Mouse (Mus musculus) CH12.LX (cell line): Measurements from ENCODE around the gene Zfp324. TPM values are rescaled to one million over a fixed set of nuclear protein-coding genes. Genes with fewer than 3 reads are reported as not detected.

Experiments used
- DNase-seq: peaks from one replicate; pipeline ENCODE4 v3.0.0-alpha.2; 2013; ENCODE audit errors: extremely low read depth
- H3K27ac ChIP-seq: 2 replicates; pipeline ENCODE4 v1.5.1; 2012; ENCODE audit warnings: low read depth, mild to moderate bottlenecking, control low read depth, moderate library complexity; ENCODE audit not compliant: insufficient read depth
- H3K27me3 ChIP-seq: replicated peaks from 2 replicates; pipeline ENCODE3; 2012; ENCODE audit warnings: inconsistent platforms
- H3K36me3 ChIP-seq, 2 experiments: replicated peaks in 1 of 2; 2 replicates each; pipeline versions ENCODE3 to v1.6.1; 2012; ENCODE audit warnings: inconsistent platforms in 1 of 2, low read length in 1 of 2, mild to moderate bottlenecking in 1 of 2, mixed read lengths in 1 of 2, moderate library complexity in 1 of 2; ENCODE audit not compliant: control insufficient read depth in 1 of 2, insufficient read depth in 1 of 2
- H3K4me1 ChIP-seq, 2 experiments: 2 replicates each; pipeline ENCODE4 v1.6.1; 2012; ENCODE audit warnings: inconsistent platforms in 1 of 2, moderate library complexity in 1 of 2; ENCODE audit not compliant: insufficient read depth in 2 of 2, control insufficient read depth in 1 of 2
- H3K4me2 ChIP-seq: 2 replicates; pipeline ENCODE4 v1.6.1; 2012; ENCODE audit warnings: low read depth, mild to moderate bottlenecking, control low read depth; ENCODE audit not compliant: poor library complexity, insufficient read depth, severe bottlenecking
- H3K4me3 ChIP-seq, 3 experiments: fragments of 150-350 bp in 1 of 3; sonication (generic) in 1 of 3; replicated peaks in 1 of 3; 2 replicates each; pipeline versions ENCODE3 to v1.5.1; 2011 to 2012; ENCODE audit warnings: low read depth in 2 of 3, low read length in 2 of 3, mild to moderate bottlenecking in 2 of 3, moderate library complexity in 2 of 3, control low read depth in 1 of 3, improper control_type of control experiment in 1 of 3, inconsistent platforms in 1 of 3, mixed read lengths in 1 of 3; ENCODE audit not compliant: poor library complexity in 1 of 3
- H3K79me2 ChIP-seq: replicated peaks from 2 replicates; pipeline ENCODE4 v1.6.1; 2012; ENCODE audit warnings: mild to moderate bottlenecking, moderate library complexity; ENCODE audit not compliant: control insufficient read depth, poor library complexity, insufficient read depth, severe bottlenecking; ENCODE audit errors: extremely low read depth
- H3K9ac ChIP-seq: 2 replicates; pipeline ENCODE4 v1.6.1; 2012; ENCODE audit warnings: low read depth, mild to moderate bottlenecking, control low read depth, moderate library complexity; ENCODE audit not compliant: insufficient read depth
- H3K9me3 ChIP-seq: replicated peaks from 2 replicates; pipeline ENCODE3; 2012; ENCODE audit warnings: low read length, inconsistent platforms, mixed read lengths
- CHD1 ChIP-seq: IDR thresholded peaks from 2 replicates; pipeline ENCODE4 v1.6.1; 2012; ENCODE audit warnings: low read depth, low read length, improper control_type of control experiment, inconsistent platforms
- CHD2 ChIP-seq: IDR thresholded peaks from 2 replicates; pipeline ENCODE4 v1.6.1; 2011; ENCODE audit warnings: low read length, improper control_type of control experiment
- E2F4 ChIP-seq: IDR thresholded peaks from 2 replicates; pipeline ENCODE4 v1.6.1; 2011; ENCODE audit warnings: low read depth, low read length, improper control_type of control experiment; ENCODE audit not compliant: insufficient replicate concordance
- ELF1 ChIP-seq: IDR thresholded peaks from 2 replicates; pipeline ENCODE4 v1.6.1; 2014; ENCODE audit warnings: low read depth, mild to moderate bottlenecking, inconsistent platforms, low read length, improper control_type of control experiment
- ETS1 ChIP-seq: conservative IDR thresholded peaks from 2 replicates; pipeline ENCODE4 v1.6.1; 2012; ENCODE audit warnings: low read depth, mild to moderate bottlenecking, inconsistent platforms, low read length, improper control_type of control experiment, moderate library complexity
- GABPA ChIP-seq: IDR thresholded peaks from 2 replicates; pipeline ENCODE4 v1.6.1; 2012; ENCODE audit warnings: low read depth, low read length, improper control_type of control experiment, inconsistent platforms; ENCODE audit not compliant: insufficient replicate concordance
- IRF4 ChIP-seq: IDR thresholded peaks from 2 replicates; pipeline ENCODE4 v1.6.1; 2014; ENCODE audit warnings: low read depth, mild to moderate bottlenecking, inconsistent platforms, low read length, improper control_type of control experiment
- KAT2A ChIP-seq: IDR thresholded peaks from 2 replicates; pipeline ENCODE4 v1.6.1; 2012; ENCODE audit warnings: low read length, improper control_type of control experiment, inconsistent platforms; ENCODE audit not compliant: insufficient replicate concordance
- MAFK ChIP-seq: IDR thresholded peaks from 2 replicates; pipeline ENCODE4 v1.6.1; 2011; ENCODE audit warnings: low read length, improper control_type of control experiment; ENCODE audit not compliant: insufficient replicate concordance
- MAX ChIP-seq: IDR thresholded peaks from 2 replicates; pipeline ENCODE4 v1.6.1; 2011; ENCODE audit warnings: low read length, improper control_type of control experiment
- MAZ ChIP-seq: IDR thresholded peaks from 2 replicates; pipeline ENCODE4 v1.6.1; 2012; ENCODE audit warnings: low read depth, mild to moderate bottlenecking, inconsistent platforms, low read length, improper control_type of control experiment, moderate library complexity
- MXI1 ChIP-seq: IDR thresholded peaks from 2 replicates; pipeline ENCODE4 v1.6.1; 2011; ENCODE audit warnings: mild to moderate bottlenecking, low read depth, low read length, improper control_type of control experiment
- MYC ChIP-seq: IDR thresholded peaks from 2 replicates; pipeline ENCODE4 v1.6.1; 2011; ENCODE audit warnings: low read depth, mild to moderate bottlenecking, improper control_type of control experiment, low read length
- NRF1 ChIP-seq: IDR thresholded peaks from 2 replicates; pipeline ENCODE4 v1.6.1; 2014; ENCODE audit warnings: low read depth, mild to moderate bottlenecking, inconsistent platforms, low read length, improper control_type of control experiment, moderate library complexity
- PAX5 ChIP-seq: IDR thresholded peaks from 2 replicates; pipeline ENCODE4 v1.6.1; 2012; ENCODE audit warnings: low read length, inconsistent platforms, mixed read lengths
- POLR2A ChIP-seq: IDR thresholded peaks from 2 replicates; pipeline ENCODE4 v1.6.1; 2011; ENCODE audit warnings: low read depth, mild to moderate bottlenecking, improper control_type of control experiment, low read length
- RAD21 ChIP-seq: IDR thresholded peaks from 2 replicates; pipeline ENCODE4 v1.6.1; 2011; ENCODE audit warnings: low read depth, mild to moderate bottlenecking, low read length, improper control_type of control experiment, moderate library complexity
- RCOR1 ChIP-seq: conservative IDR thresholded peaks from 2 replicates; pipeline ENCODE4 v1.6.1; 2012; ENCODE audit warnings: low read depth, mild to moderate bottlenecking, inconsistent platforms, low read length, improper control_type of control experiment
- SIN3A ChIP-seq: IDR thresholded peaks from 2 replicates; pipeline ENCODE4 v1.6.1; 2012; ENCODE audit warnings: low read length, improper control_type of control experiment, inconsistent platforms
- SMC3 ChIP-seq: IDR thresholded peaks from 2 replicates; pipeline ENCODE4 v1.6.1; 2011; ENCODE audit warnings: low read depth, low read length, improper control_type of control experiment
- TCF12 ChIP-seq: IDR thresholded peaks from 2 replicates; pipeline ENCODE4 v1.6.1; 2014; ENCODE audit warnings: low read depth, mild to moderate bottlenecking, inconsistent platforms, low read length, improper control_type of control experiment
- UBTF ChIP-seq: IDR thresholded peaks from 2 replicates; pipeline ENCODE4 v1.6.1; 2012; ENCODE audit warnings: low read depth, mild to moderate bottlenecking, inconsistent platforms, low read length, improper control_type of control experiment, moderate library complexity
- ZKSCAN1 ChIP-seq: IDR thresholded peaks from 2 replicates; pipeline ENCODE4 v1.6.1; 2012; ENCODE audit warnings: low read depth, inconsistent platforms, low read length, improper control_type of control experiment, borderline replicate concordance
- dilution Hi-C: fragments of 300-500 bp; cut with MboI; formaldehyde crosslinking; loops from 2 replicates; pipeline ENCODE4 v1.14.3; 2020; ENCODE audit warnings: low sequenced_read_pairs; ENCODE audit not compliant: extremely low pct_unique_long_range_greater_than_20kb, extremely low pct_ligation_motif_present
- in situ Hi-C: fragments of 300-500 bp; cut with MboI; formaldehyde crosslinking; loops from 3 replicates; pipeline ENCODE4 v1.14.3; 2019; ENCODE audit warnings: low sequenced_read_pairs, low pct_ligation_motif_present, low pct_unique_long_range_greater_than_20kb, mixed read lengths
- polyA plus RNA-seq: library from polyadenylated mRNA; unstranded; fragments of >175 nt; gene quantifications from 2 replicates; pipeline ENCODE4 v1.2.1, GENCODE M21; 2012; ENCODE audit warnings: low read depth; ENCODE audit not compliant: insufficient read length
- total RNA-seq, 2 experiments: library from RNA; depleted of rRNA; stranded (reverse); fragments of 300-350 nt in 1 of 2; fragments of >200 nt in 1 of 2; gene quantifications; 2 replicates each; pipeline ENCODE4 v1.2.3; 2012 to 2014

The Zfp324 gene
- total and polyA plus RNA-seq, 3 experiments = 3.8 to 7.3 (median 6.4) TPM

- peaks cover 0 to 27% of the 10 kb centered on the region in 2 experiments; a peak in 2 of 4 replicates for H3K4me1 ChIP-seq
- no peak for TF ChIP-seq ETS1
- no peak for TF ChIP-seq IRF4
- no peak for TF ChIP-seq MYC
- TF ChIP-seq ELF1 = no peak
- no peak for TF ChIP-seq CHD2
- no peak for TF ChIP-seq ZKSCAN1
- TF ChIP-seq NRF1 = no peak
- TF ChIP-seq RCOR1 = no peak
- H3K27ac ChIP-seq = no peak overlapping the region
- H3K36me3 ChIP-seq = no peaks in the 10 kb centered on the region
- no peak overlapping the region for H3K9ac ChIP-seq
- dilution Hi-C loops = no loop called here
- no peaks in the 10 kb centered on the region for H3K79me2 ChIP-seq
- H3K4me2 ChIP-seq = no peak overlapping the region
- in situ Hi-C loops = no loop called here
- no peak overlapping the region for H3K4me3 ChIP-seq
- no peak for DNase-seq
- H3K9me3 ChIP-seq = no peaks in the 10 kb centered on the region
- H3K27me3 ChIP-seq = no peaks in the 10 kb centered on the region
Measured at GRCm38 (mm10) chr7:12957511-12957910, 8.1 kb upstream of the Zfp324 start.

GRCm38 (mm10) chr7:12958948-12959347 is 6.7 kb upstream of the Zfp324 start:
- no peak for TF ChIP-seq MAZ
- no peak for TF ChIP-seq PAX5
- no peak for TF ChIP-seq KAT2A
- TF ChIP-seq MAFK = no peak
- no peak for TF ChIP-seq CHD2
- TF ChIP-seq SMC3 = no peak
- TF ChIP-seq MXI1 = no peak
- no peak for TF ChIP-seq SIN3A
- no peak for TF ChIP-seq POLR2A
- TF ChIP-seq MAX = no peak
- TF ChIP-seq UBTF = no peak
- no peak for TF ChIP-seq RCOR1
- no peak for TF ChIP-seq CHD1
- no peak for TF ChIP-seq E2F4
- TF ChIP-seq TCF12 = no peak
- TF ChIP-seq RAD21 = no peak
- no peak for TF ChIP-seq GABPA
- TF ChIP-seq MYC = no peak
- TF ChIP-seq, all 38 proteins: peak for 0
- H3K4me2 ChIP-seq = no peak overlapping the region
- H3K9ac ChIP-seq = no peak overlapping the region
- no peaks in the 10 kb centered on the region for H3K9me3 ChIP-seq
- H3K27ac ChIP-seq = no peak overlapping the region
- dilution Hi-C loops = no loop called here
- H3K79me2 ChIP-seq = no peaks in the 10 kb centered on the region
- in situ Hi-C loops = no loop called here
- H3K27me3 ChIP-seq = no peaks in the 10 kb centered on the region
- H3K36me3 ChIP-seq = no peaks in the 10 kb centered on the region
- DNase-seq = no peak
- peaks cover 0 to 30% of the 10 kb centered on the region in 2 experiments; a peak in 2 of 4 replicates for H3K4me1 ChIP-seq
- H3K4me3 ChIP-seq = no peak overlapping the region
